27 mouse cellular contexts compared by ENCODE assay signal in the genomic region with DNA sequence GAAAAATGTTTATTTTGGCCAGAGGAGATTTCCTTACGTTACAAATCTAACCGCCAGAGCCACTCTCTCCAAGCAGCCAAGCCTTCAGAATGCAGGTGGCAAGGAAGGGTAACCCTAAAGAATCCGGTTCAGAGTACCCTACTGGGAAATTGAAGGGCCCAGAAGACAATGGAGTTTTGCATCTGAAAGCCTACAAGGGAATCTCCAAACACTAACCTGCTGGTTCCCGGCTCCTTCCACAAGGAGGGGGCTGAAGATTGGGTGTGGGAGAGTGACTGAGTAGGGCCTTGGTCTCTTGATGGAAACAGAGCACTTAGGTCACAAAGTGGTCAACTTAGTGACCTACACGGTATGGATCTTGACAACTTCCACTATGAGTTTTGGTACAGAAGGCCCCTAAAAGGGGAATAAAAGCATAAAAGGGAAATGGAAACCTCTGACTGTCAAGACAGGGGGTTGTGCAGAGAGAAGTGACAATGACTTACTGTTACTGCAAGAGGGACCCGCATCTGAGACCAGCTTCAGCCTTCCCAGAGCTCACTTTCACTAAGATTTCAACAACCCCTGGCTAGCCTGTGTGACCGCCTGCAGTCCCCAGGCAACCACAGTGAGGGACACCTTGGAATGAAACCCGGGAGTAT. TPM values are rescaled to one million over a fixed set of nuclear protein-coding genes. Genes with fewer than 3 reads are reported as not detected.
A peak's percentile ranks its signal among the peaks of the same experiment; 100 is the strongest.
DNase-seq lines count a peak whose midpoint lies in the region; ATAC-seq and TF ChIP-seq lines count a peak whose summit lies in the region.
"Had no signal": no experiment of that assay in that cellular context is flagged by ENCODE, and none has a peak within 500 bp of the region (broad histone marks: within the 10 kb centered on the region; RNA-seq: fewer than 3 reads in every experiment).

No protein-coding gene starts in this region.

- peaks cover 32% of the 10 kb centered on the region for H3K4me1 ChIP-seq in hindbrain, embryonic 13.5 days (replicated peaks)
- H3K4me1 ChIP-seq in hindbrain, postnatal 0 days (ENCODE audit: insufficient read depth, low read length), result no peaks in the 10 kb centered on the region
- peaks cover 26% of the 10 kb centered on the region for H3K4me1 ChIP-seq in embryonic facial prominence, embryonic 10.5 days

- no peak overlapping the region for H3K9ac ChIP-seq in hindbrain, embryonic 13.5 days
- H3K9ac ChIP-seq in hindbrain, postnatal 0 days (replicated peaks; ENCODE audit: low read length), result no peak overlapping the region
- H3K9ac ChIP-seq: embryonic facial prominence, embryonic 15.5 days; forebrain, embryonic 15.5 days; liver, postnatal 0 days; midbrain, embryonic 13.5 days; neural tube, embryonic 12.5 days; stomach, embryonic 15.5 days had no signal

- H3K36me3 ChIP-seq in hindbrain, embryonic 13.5 days, result no peaks in the 10 kb centered on the region
- H3K36me3 ChIP-seq in hindbrain, postnatal 0 days (ENCODE audit: insufficient read depth, low read length), result no peaks in the 10 kb centered on the region
- H3K36me3 ChIP-seq in embryonic facial prominence, embryonic 10.5 days (replicated peaks), result no peaks in the 10 kb centered on the region
- H3K36me3 ChIP-seq: embryonic facial prominence, embryonic 15.5 days; forebrain, embryonic 15.5 days; G1E; midbrain, embryonic 13.5 days; neural tube, embryonic 12.5 days; stomach, embryonic 15.5 days had no signal

- H3K9me3 ChIP-seq in hindbrain, embryonic 13.5 days, result no peaks in the 10 kb centered on the region
- H3K9me3 ChIP-seq in hindbrain, postnatal 0 days (ENCODE audit: low read length), result no peaks in the 10 kb centered on the region
- H3K9me3 ChIP-seq in embryonic facial prominence, embryonic 10.5 days, result no peaks in the 10 kb centered on the region
- H3K9me3 ChIP-seq: embryonic facial prominence, embryonic 15.5 days; forebrain, embryonic 15.5 days; midbrain, embryonic 13.5 days; neural tube, embryonic 12.5 days; stomach, embryonic 15.5 days had no signal

- ATAC-seq in hindbrain, embryonic 13.5 days (ENCODE audit: low FRiP score), result no peak
- no peak for ATAC-seq in hindbrain, postnatal 0 days
- ATAC-seq: forebrain, embryonic 15.5 days; liver, postnatal 0 days; lung, postnatal 0 days; midbrain, embryonic 13.5 days had no signal

- peaks cover 81% of the 10 kb centered on the region for H3K27me3 ChIP-seq in hindbrain, embryonic 13.5 days
- H3K27me3 ChIP-seq in hindbrain, postnatal 0 days (ENCODE audit: insufficient read depth, low read length), result peaks cover 61% of the 10 kb centered on the region
- H3K27me3 ChIP-seq in embryonic facial prominence, embryonic 10.5 days (replicated peaks; ENCODE audit: low read depth, poor library complexity, severe bottlenecking), result peaks cover 93% of the 10 kb centered on the region

- H3K4me2 ChIP-seq in hindbrain, embryonic 13.5 days, result peak overlapping the region; percentile 29; the same call in 1 of the 2 replicates
- no peak overlapping the region for H3K4me2 ChIP-seq in hindbrain, postnatal 0 days (ENCODE audit: low read depth, low read length)
- H3K4me2 ChIP-seq: forebrain, embryonic 15.5 days; midbrain, embryonic 13.5 days; stomach, embryonic 15.5 days had no signal

- 5% methylated on average over 8 of the region's 8 CpGs for WGBS in hindbrain, embryonic 13.5 days
- WGBS in hindbrain, postnatal 0 days, result 20% methylated on average over 8 of the region's 8 CpGs
- 2% methylated on average over 8 of the region's 8 CpGs for WGBS in embryonic facial prominence, embryonic 10.5 days

- H3K27ac ChIP-seq in hindbrain, embryonic 13.5 days, result no peak overlapping the region
- no peak overlapping the region for H3K27ac ChIP-seq in hindbrain, postnatal 0 days
- no peak overlapping the region for H3K27ac ChIP-seq in embryonic facial prominence, embryonic 10.5 days (replicated peaks)
- H3K27ac ChIP-seq: embryonic facial prominence, embryonic 15.5 days; forebrain, embryonic 15.5 days; layer of hippocampus, adult 2 months; midbrain, embryonic 13.5 days; neural tube, embryonic 12.5 days; stomach, embryonic 15.5 days had no signal

- H3K4me3 ChIP-seq in hindbrain, embryonic 13.5 days, result no peak overlapping the region
- H3K4me3 ChIP-seq in hindbrain, postnatal 0 days (ENCODE audit: low read length), result no peak overlapping the region
- H3K4me3 ChIP-seq in embryonic facial prominence, embryonic 10.5 days, result no peak overlapping the region
- H3K4me3 ChIP-seq: embryonic facial prominence, embryonic 15.5 days; forebrain, embryonic 15.5 days; layer of hippocampus, adult 2 months; midbrain, embryonic 13.5 days; neural tube, embryonic 12.5 days; stomach, embryonic 15.5 days had no signal

- peak; percentile 32 for DNase-seq in embryo, embryonic 10.5 days (ENCODE audit: low spot score)
- DNase-seq in embryo, embryonic 11 days, result no peak
- no peak for DNase-seq in hindbrain, postnatal 0 days (ENCODE audit: low spot score)
- DNase-seq in ES-CJ7 (ENCODE audit: low read depth, low spot score), result peak; percentile 84
- peak; percentile 35 for DNase-seq in embryonic facial prominence, embryonic 10.5 days (ENCODE audit: low spot score)
- no peak for DNase-seq in lung, postnatal 4 days
- DNase-seq in cerebellum, adult 11 months, result no peak
- DNase-seq: adrenal gland, postnatal 14 days; cerebellum, adult 9-11 months; kidney, adult 8-10 months; kidney, postnatal 14 days; liver, postnatal 0 days; thymus, postnatal 25 days had no signal

- no peak for TF ChIP-seq CTCF in hindbrain, postnatal 0 days (IDR thresholded peaks at IDR 0.05; ENCODE audit: low read depth)

RNA-seq across cellular contexts. Expression of a gene that starts 6.5 kb away (rescaled TPM):
- polyA plus RNA-seq in hindbrain, embryonic 13.5 days (2015; fragmentation: Nextera tagmentation; extraction: Ambion mirVana), result 22.5 and 23.2 TPM in 2 replicates
- total RNA-seq in hindbrain, postnatal 0 days (2014; rRNA removed), result 12.4 and 19.4 TPM in 2 replicates
- 13.9 and 14.6 TPM in 2 replicates for polyA plus RNA-seq in hindbrain, postnatal 0 days (2015; fragmentation: Nextera tagmentation; extraction: Ambion mirVana)
- 5.3 and 6.7 TPM in 2 replicates for polyA plus RNA-seq in embryonic facial prominence, embryonic 10.5 days (2016; fragmentation: Nextera tagmentation; extraction: Ambion mirVana)
- polyA plus RNA-seq: G1E had no signal

RNA-seq across cellular contexts. Expression of a gene that starts 26.4 kb away (rescaled TPM):
- polyA plus RNA-seq in hindbrain, embryonic 13.5 days (2015; fragmentation: Nextera tagmentation; extraction: Ambion mirVana), result not detected in 2 replicates
- total RNA-seq in hindbrain, postnatal 0 days (2014; rRNA removed), result 1.1 TPM in 1 of 2 replicates, not detected in the other
- polyA plus RNA-seq in hindbrain, postnatal 0 days (2015; fragmentation: Nextera tagmentation; extraction: Ambion mirVana), result not detected in 2 replicates
- polyA plus RNA-seq in embryonic facial prominence, embryonic 10.5 days (2016; fragmentation: Nextera tagmentation; extraction: Ambion mirVana), result 0.19 and 0.36 TPM in 2 replicates
- total RNA-seq: G1E; hematopoietic stem cell, adult 5-6 weeks; layer of hippocampus, adult 2 months; layer of hippocampus, postnatal 25 days; left cerebral cortex, postnatal 10 days had no signal
- polyA plus RNA-seq: brain, embryonic 14.5 days; G1E; gonadal fat pad, adult 2 months; midbrain, embryonic 13.5 days had no signal

Comparison
In these comparisons a context has a peak if more than half of its experiments do, and no peak if none do; other contexts are left out.
1. DNase-seq: peak in embryo, embryonic 10.5 days (single experiment), ES-CJ7 (single experiment) and embryonic facial prominence, embryonic 10.5 days (single experiment); none in embryo, embryonic 11 days (single experiment), hindbrain, postnatal 0 days (single experiment), lung, postnatal 4 days (0 of 2) and cerebellum, adult 11 months (single experiment).